Mouse (Mus musculus) thymus, adult 2 months (tissue): ENCODE data around the gene Olfr281.

Source experiments
- CTCF ChIP-seq: fragments of 200-500 bp; IDR thresholded peaks from 2 replicates; pipeline ENCODE4 v1.5.1; 2012; ENCODE audit warnings: mild to moderate bottlenecking, control low read depth, low read length, moderate library complexity, borderline replicate concordance; ENCODE audit not compliant: control insufficient read depth, poor library complexity, insufficient read depth; ENCODE audit errors: extremely low read depth
- POLR2A ChIP-seq: fragments of 200-500 bp; IDR thresholded peaks from 2 replicates; pipeline ENCODE4 v1.6.1; 2012; ENCODE audit warnings: mild to moderate bottlenecking, low read length, control low read depth, moderate library complexity; ENCODE audit not compliant: control insufficient read depth, poor library complexity, insufficient read depth; ENCODE audit errors: extremely low read depth

DNA sequence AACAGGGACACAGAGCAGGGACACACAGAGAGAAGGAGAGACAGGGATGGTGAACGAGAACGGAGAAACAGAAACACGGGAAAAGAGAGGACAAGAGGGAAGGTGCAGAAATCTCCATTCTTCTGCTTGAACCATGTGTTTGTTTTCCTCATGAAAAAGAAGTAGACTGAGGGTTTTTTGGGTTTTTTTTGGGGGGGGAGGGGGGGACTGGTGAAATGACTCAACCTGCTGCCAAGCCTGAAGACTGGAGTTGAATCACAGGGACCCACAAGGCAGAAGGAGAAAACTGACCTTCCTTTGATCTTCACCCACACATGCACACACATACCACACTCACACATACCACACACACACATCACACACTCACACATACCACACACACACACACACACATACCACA lies 50.9 kb downstream of the Olfr281 start:
- TF ChIP-seq POLR2A (no peak), CTCF (no peak)
